Mouse (Mus musculus) MEL-GATA-1-ER (cell line): ENCODE results near the gene Smarca5.

Experiments used
- DNase-seq: peaks from one replicate; pipeline ENCODE4 v3.0.0-alpha.2; 2012; ENCODE audit warnings: low read depth; ENCODE audit errors: extremely low read depth

The Smarca5 gene

GRCm38 (mm10) chr8:80669277-80669901 lies 69.9 kb downstream of the Smarca5 start:
- DNase-seq = no peak

GRCm38 (mm10) chr8:80663476-80663875 lies 75.8 kb downstream of the Smarca5 start:
- DNase-seq = peak; percentile 47

GRCm38 (mm10) chr8:80661055-80661454 lies 78.2 kb downstream of the Smarca5 start:
- peak; percentile 59 for DNase-seq

- DNase-seq = no peak
Measured at GRCm38 (mm10) chr8:80657639-80658038, 81.7 kb downstream of the Smarca5 start.
